In genomic region chr10:117425013-117425412, GRCm38 (mm10) we compare ENCODE assay signal across 25 mouse cellular contexts.
"Had no signal": no experiment of that assay in that cellular context is flagged by ENCODE, and none has a peak within 500 bp of the region (broad histone marks: within the 10 kb centered on the region; RNA-seq: fewer than 3 reads in every experiment).

No protein-coding gene starts in this region.

- H3K4me2 ChIP-seq: embryonic facial prominence, embryonic 12.5 days; embryonic facial prominence, embryonic 13.5 days; embryonic facial prominence, embryonic 15.5 days; forebrain, embryonic 12.5 days had no signal

- DNase-seq: cerebellum, adult 8-10 months; cerebellum, adult 9-10 months; cerebellum, adult 9-11 months; cerebellum, postnatal 10 days; cerebellum, postnatal 14 days; cerebellum, postnatal 25 days; cerebellum, postnatal 36 days; embryo, embryonic 11 days; forebrain, postnatal 0 days; gastrocnemius, adult 2 months; gastrocnemius, postnatal 10 days; gastrocnemius, postnatal 14 days; gastrocnemius, postnatal 25 days; heart, adult 18-20 months; heart, adult 2 months had no signal

- H3K27me3 ChIP-seq: embryonic facial prominence, embryonic 12.5 days; embryonic facial prominence, embryonic 13.5 days; embryonic facial prominence, embryonic 15.5 days; forebrain, embryonic 12.5 days; forebrain, embryonic 13.5 days; forebrain, embryonic 15.5 days had no signal

- H3K9me3 ChIP-seq: embryonic facial prominence, embryonic 10.5 days; embryonic facial prominence, embryonic 12.5 days; embryonic facial prominence, embryonic 13.5 days; embryonic facial prominence, embryonic 15.5 days; forebrain, embryonic 10.5 days; forebrain, embryonic 12.5 days; forebrain, embryonic 13.5 days; forebrain, embryonic 15.5 days; heart, embryonic 10.5 days had no signal

- H3K9ac ChIP-seq: embryonic facial prominence, embryonic 12.5 days; embryonic facial prominence, embryonic 13.5 days; embryonic facial prominence, embryonic 15.5 days; forebrain, embryonic 12.5 days; forebrain, embryonic 13.5 days; forebrain, embryonic 15.5 days; forebrain, postnatal 0 days had no signal

- H3K4me1 ChIP-seq: embryonic facial prominence, embryonic 10.5 days; embryonic facial prominence, embryonic 12.5 days; embryonic facial prominence, embryonic 13.5 days; embryonic facial prominence, embryonic 15.5 days had no signal

- ATAC-seq: forebrain, embryonic 15.5 days had no signal

- H3K36me3 ChIP-seq: embryonic facial prominence, embryonic 10.5 days; embryonic facial prominence, embryonic 12.5 days; embryonic facial prominence, embryonic 13.5 days; embryonic facial prominence, embryonic 15.5 days; forebrain, embryonic 10.5 days; forebrain, embryonic 12.5 days; forebrain, embryonic 15.5 days; heart, embryonic 10.5 days had no signal

- H3K27ac ChIP-seq: embryonic facial prominence, embryonic 10.5 days; embryonic facial prominence, embryonic 12.5 days; embryonic facial prominence, embryonic 13.5 days; embryonic facial prominence, embryonic 15.5 days; forebrain, embryonic 10.5 days; forebrain, embryonic 12.5 days; forebrain, embryonic 13.5 days; gastrocnemius, adult 2 months; heart, adult 2 months; heart, embryonic 10.5 days had no signal

- H3K4me3 ChIP-seq: embryonic facial prominence, embryonic 10.5 days; embryonic facial prominence, embryonic 12.5 days; embryonic facial prominence, embryonic 13.5 days; embryonic facial prominence, embryonic 15.5 days; erythroblast, embryonic 14.5 days; forebrain, embryonic 10.5 days; forebrain, embryonic 12.5 days; forebrain, embryonic 13.5 days; forebrain, embryonic 15.5 days; gastrocnemius, adult 2 months; heart, adult 2 months; heart, embryonic 10.5 days had no signal
